Mouse (Mus musculus) neural tube, embryonic 11.5 days (tissue): ENCODE results near the gene Lexm. TPM values are rescaled to one million over a fixed set of nuclear protein-coding genes. Genes with fewer than 3 reads are reported as not detected.

Experiments
- ATAC-seq: fragments of 200-750 bp; cut with Nextera tagmentation; 2 replicates; pipeline ENCODE4 v1.8.0; 2017; ENCODE audit warnings: moderate number of reproducible peaks, mild to moderate bottlenecking, moderate TSS enrichment, moderate library complexity; ENCODE audit not compliant: insufficient read depth, low FRiP score, low TSS enrichment
- DNase-seq: peaks from one replicate; pipeline ENCODE4 v3.0.0-alpha.2; 2015; ENCODE audit warnings: low spot score
- H3K27ac ChIP-seq: fragments of 300-500 bp; sonication (generic); 2 replicates; pipeline ENCODE4 v1.5.1; 2014; ENCODE audit warnings: low read depth, mild to moderate bottlenecking, low read length
- H3K27me3 ChIP-seq: fragments of 300-500 bp; sonication (generic); 2 replicates; pipeline ENCODE4 v1.6.1; 2014; ENCODE audit warnings: mild to moderate bottlenecking, low read length, mixed read lengths; ENCODE audit not compliant: control insufficient read depth, insufficient read depth
- H3K36me3 ChIP-seq: fragments of 300-500 bp; sonication (generic); 2 replicates; pipeline ENCODE4 v1.6.1; 2014; ENCODE audit warnings: mild to moderate bottlenecking, low read length, moderate library complexity, mixed read lengths; ENCODE audit not compliant: control insufficient read depth, insufficient read depth
- H3K4me1 ChIP-seq: fragments of 300-500 bp; sonication (generic); 2 replicates; pipeline ENCODE4 v1.6.1; 2014; ENCODE audit warnings: low read length, mixed read lengths; ENCODE audit not compliant: control insufficient read depth, insufficient read depth
- H3K4me2 ChIP-seq: fragments of 300-500 bp; sonication (generic); 2 replicates; pipeline ENCODE4 v1.6.1; 2014; ENCODE audit warnings: low read depth, mild to moderate bottlenecking, moderate library complexity
- H3K4me3 ChIP-seq: fragments of 300-500 bp; sonication (generic); 2 replicates; pipeline ENCODE4 v1.5.1; 2014; ENCODE audit warnings: low read depth, low read length
- H3K9ac ChIP-seq: fragments of 300-500 bp; sonication (generic); 2 replicates; pipeline ENCODE4 v1.6.1; 2014; ENCODE audit warnings: mild to moderate bottlenecking, low read length
- H3K9me3 ChIP-seq: fragments of 300-500 bp; sonication (generic); 2 replicates; pipeline ENCODE4 v1.6.1; 2016; ENCODE audit warnings: low read length; ENCODE audit not compliant: control insufficient read depth
- WGBS: fragments of 180-500 bp; shearing (Covaris S2); extraction: QIAGEN DNeasy Blood & Tissue Kit; methylation state at CpG from one replicate; pipeline ENCODE4 v1.1.7; 2014; 5-methylcytosine and 5-hydroxymethylcytosine counted together
- polyA plus RNA-seq: library from polyadenylated mRNA; unstranded; fragments of >200 nt; fragmentation: Nextera tagmentation; extraction: Ambion mirVana; gene quantifications from 2 replicates; pipeline ENCODE4 v1.2.1, GENCODE M21; 2014

Gene Lexm
- polyA plus RNA-seq, 1 experiment from 2014 or later: 0.20 TPM

DNA sequence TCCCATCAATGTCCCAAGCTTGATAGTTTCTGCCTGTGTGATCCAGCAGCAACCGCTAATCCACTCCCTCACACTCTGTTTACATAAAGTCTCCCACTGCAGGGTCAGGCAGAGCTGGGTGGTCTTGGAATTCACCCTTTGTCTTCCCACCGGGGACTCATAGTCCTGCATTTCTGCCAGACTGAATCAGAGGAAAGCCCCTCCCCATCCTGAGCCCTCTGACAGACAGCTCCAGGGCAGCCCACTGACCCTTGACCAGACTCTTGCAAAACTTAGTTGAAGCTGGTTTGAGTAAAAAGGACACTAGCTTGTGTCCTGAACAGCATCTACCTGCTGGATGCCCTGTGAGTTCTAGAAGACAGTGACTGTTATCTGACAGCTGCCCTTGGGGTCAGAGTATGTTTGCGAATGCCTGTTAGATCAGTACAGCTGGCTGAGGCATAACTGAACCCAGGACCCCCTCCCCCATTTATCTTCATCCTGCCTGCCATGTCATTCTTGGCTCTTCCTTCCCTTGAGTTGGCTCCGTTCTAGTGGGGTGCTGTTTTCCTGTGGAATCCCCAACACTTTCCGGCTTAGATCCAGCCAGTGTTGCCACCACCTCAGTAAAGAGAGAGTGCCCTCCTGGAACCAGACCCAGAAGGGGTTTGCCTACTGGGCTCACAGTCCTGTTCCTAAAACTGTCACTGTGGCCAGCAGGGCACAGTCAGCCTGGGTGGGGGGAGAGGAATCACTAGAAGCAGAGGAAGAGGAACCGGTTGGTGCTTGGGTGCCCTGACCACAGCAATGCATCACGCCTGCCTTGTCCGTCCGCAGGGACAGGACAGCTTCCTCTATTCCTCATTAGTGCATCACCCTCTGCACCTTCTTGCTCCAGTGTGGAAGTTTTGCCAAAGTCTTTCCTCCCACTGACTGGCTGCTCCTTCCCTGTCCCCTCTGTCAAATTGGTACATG, 53.9 kb downstream of the Lexm start:
- Histone ChIP-seq H3K4me1 (peaks cover 23% of the 10 kb centered on the region), H3K36me3 (peaks cover 16% of the 10 kb centered on the region), H3K9ac (peak overlapping the region; percentile 3; the same call in 1 of the 2 replicates), H3K27ac (no peak overlapping the region), H3K9me3 (no peaks in the 10 kb centered on the region), H3K27me3 (no peaks in the 10 kb centered on the region), H3K4me2 (peak overlapping the region; percentile 92), H3K4me3 (peak overlapping the region; percentile 86)
- ATAC-seq (no peak), DNase-seq (no peak)
- WGBS: 64% methylated on average over 9 of the region's 9 CpGs

- WGBS: 20% methylated on average over 6 of the region's 6 CpGs
- no peaks in the 10 kb centered on the region for H3K27me3 ChIP-seq
- H3K9me3 ChIP-seq: no peaks in the 10 kb centered on the region
- ATAC-seq (no peak), DNase-seq (no peak)
- peak overlapping the region; percentile 92 for H3K4me2 ChIP-seq
- peaks cover 23% of the 10 kb centered on the region for H3K4me1 ChIP-seq
- H3K9ac ChIP-seq: peak overlapping the region; percentile 74
- H3K36me3 ChIP-seq: peaks cover 11% of the 10 kb centered on the region
- no peak overlapping the region for H3K27ac ChIP-seq
- H3K4me3 ChIP-seq: peak overlapping the region; percentile 86
These were observed 55.0 kb downstream of the Lexm start for GRCm38 (mm10) chr4:106562006-106562405.

DNA sequence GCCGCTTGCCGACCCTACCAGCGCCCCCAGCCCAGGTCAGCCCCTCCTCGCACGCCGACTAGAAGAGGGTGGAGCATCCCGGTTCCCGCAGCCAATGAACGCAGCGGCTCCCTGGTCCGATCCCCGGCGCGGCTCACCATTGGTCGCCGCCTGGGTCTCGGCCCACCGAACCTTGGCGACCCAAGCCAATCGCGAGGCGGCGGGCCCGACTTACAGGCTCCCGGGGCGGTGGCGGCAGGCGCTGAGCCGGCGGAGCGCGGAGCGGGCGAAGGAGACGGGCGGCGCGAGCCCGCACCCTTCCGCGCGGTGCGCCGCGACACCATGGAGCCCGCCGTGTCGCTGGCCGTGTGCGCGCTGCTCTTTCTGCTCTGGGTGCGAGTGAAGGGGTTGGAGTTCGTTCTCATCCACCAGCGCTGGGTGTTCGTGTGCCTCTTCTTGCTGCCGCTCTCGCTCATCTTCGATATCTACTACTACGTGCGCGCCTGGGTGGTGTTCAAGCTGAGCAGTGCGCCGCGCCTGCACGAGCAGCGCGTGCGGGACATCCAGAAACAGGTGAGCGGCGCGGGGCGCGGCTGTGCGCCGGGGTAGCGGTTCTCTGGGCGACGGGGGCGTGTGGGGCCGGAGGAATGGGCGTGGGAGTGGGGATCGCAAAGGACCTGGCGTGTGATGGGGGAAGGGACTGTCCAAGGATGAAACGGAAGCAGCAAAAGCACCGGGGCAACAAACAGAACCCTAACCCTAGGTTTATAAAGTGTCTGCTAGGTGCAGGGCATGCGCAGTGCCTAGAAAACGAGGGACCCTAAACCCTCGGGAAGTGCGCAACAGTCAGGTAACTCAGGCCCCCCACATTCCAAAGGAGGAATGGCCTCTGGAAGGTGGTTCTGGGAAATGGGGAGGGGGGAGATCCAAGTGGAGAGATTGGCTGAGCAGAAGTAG, 55.9 kb downstream of the Lexm start, which contains the start of gene Dhcr24:
TSS of gene Dhcr24 (plus strand) at position 193 of the 936 bp plus-strand sequence.
- ATAC-seq: peak; percentile 99
- Histone ChIP-seq H3K4me1 (peaks cover 23% of the 10 kb centered on the region), H3K9ac (peak within 1 kb of the TSS; percentile 74), H3K4me3 (peak within 1 kb of the TSS; percentile 86), H3K4me2 (peak within 1 kb of the TSS; percentile 92), H3K27me3 (no peaks in the 10 kb centered on the region), H3K27ac (peak within 1 kb of the TSS; percentile 86), H3K9me3 (no peaks in the 10 kb centered on the region), H3K36me3 (peaks cover 8% of the 10 kb centered on the region)
- peak; percentile 97 for DNase-seq
- under 1% methylated on average over 89 of the region's 89 CpGs for WGBS

- under 1% methylated on average over 20 of the region's 20 CpGs for WGBS
- Histone ChIP-seq H3K9me3 (no peaks in the 10 kb centered on the region), H3K4me2 (peak overlapping the region; percentile 92), H3K36me3 (peaks cover 3% of the 10 kb centered on the region; the same call in 1 of the 2 replicates), H3K27me3 (no peaks in the 10 kb centered on the region), H3K4me1 (peaks cover 23% of the 10 kb centered on the region), H3K4me3 (peak overlapping the region; percentile 86), H3K9ac (peak overlapping the region; percentile 44), H3K27ac (peak overlapping the region; percentile 86)
- ATAC-seq: peak; percentile 7; the same call in 1 of the 2 replicates
- DNase-seq: no peak
These were observed 56.7 kb downstream of the Lexm start for GRCm38 (mm10) chr4:106560213-106560845.

DNA sequence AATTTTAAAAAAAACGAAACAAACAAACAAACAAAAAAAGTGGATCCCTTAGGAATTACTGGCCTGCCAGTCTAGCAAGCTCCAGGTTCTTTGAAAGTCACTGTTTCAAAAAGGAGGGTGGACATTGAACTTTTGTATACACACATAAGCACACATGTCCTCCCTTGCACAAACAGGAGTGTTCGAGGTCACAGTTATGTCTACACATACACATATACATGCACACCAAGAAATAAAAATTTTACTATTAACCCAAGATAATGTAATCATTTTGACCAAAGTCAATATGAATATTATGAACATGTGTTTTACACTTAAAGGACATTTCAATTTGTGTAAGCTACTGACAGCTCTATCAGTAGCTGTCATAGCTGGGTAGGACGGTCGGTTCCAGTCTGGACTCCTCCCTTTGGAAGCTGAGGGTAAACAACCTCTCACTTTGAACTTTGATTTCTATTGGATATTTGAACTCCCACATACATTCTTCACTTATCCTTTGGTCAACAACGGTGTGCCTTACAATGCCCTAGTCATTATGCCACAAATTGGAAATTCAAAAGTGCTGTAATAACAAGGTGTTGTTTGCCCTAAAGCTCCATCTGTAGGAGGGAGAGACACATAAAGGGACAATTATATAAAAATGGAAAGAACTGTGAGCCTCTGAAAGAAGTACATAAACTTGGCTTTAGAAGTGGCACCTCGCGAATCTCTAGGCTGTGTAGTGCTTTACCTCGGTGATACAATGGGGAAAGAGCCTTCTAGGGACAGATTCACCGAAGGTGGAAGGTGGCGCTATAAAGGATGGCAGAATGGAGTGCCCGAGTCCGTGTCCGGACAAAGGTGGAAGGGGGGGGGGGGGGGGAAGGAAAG, 57.5 kb downstream of the Lexm start:
- ATAC-seq (no peak), DNase-seq (no peak)
- Histone ChIP-seq H3K9me3 (no peaks in the 10 kb centered on the region), H3K9ac (no peak overlapping the region), H3K27ac (no peak overlapping the region), H3K4me2 (peak overlapping the region; percentile 92), H3K36me3 (no peaks in the 10 kb centered on the region), H3K4me1 (peaks cover 23% of the 10 kb centered on the region), H3K4me3 (peak overlapping the region; percentile 86), H3K27me3 (no peaks in the 10 kb centered on the region)
- 33% methylated on average over 13 of the region's 13 CpGs for WGBS

DNA sequence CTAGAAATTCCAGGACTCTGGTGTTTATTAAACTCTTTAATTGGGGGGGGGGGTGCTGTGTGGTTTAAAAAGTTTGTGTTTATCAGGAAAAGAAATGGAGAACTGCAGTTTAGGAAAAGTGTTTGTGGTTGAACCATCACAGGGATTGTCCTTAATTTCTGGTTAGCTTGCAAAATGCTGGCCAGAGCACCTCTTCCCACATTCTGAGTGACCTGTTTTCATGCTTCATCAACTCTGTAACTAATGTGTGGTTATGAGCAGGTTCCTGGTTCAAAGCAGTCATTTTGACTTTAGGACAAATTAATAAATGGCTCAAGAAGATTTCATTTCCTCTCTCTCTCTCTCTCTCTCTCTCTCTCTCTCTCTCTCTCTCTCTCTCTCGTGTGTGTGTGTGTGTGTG, 59.1 kb downstream of the Lexm start:
- Histone ChIP-seq H3K27ac (no peak overlapping the region), H3K27me3 (no peaks in the 10 kb centered on the region), H3K4me2 (no peak overlapping the region), H3K9me3 (no peaks in the 10 kb centered on the region), H3K9ac (no peak overlapping the region), H3K4me3 (no peak overlapping the region), H3K36me3 (no peaks in the 10 kb centered on the region), H3K4me1 (peaks cover 12% of the 10 kb centered on the region)
- ATAC-seq: no peak
- WGBS: no CpG with 5 or more reads among the region's 1 CpGs
- no peak for DNase-seq

GRCm38 (mm10) chr4:106557262-106557661, 59.8 kb downstream of the Lexm start:
- no peaks in the 10 kb centered on the region for H3K9me3 ChIP-seq
- ATAC-seq (no peak), DNase-seq (no peak)
- no peak overlapping the region for H3K27ac ChIP-seq
- H3K27me3 ChIP-seq: no peaks in the 10 kb centered on the region
- H3K36me3 ChIP-seq: no peaks in the 10 kb centered on the region
- H3K9ac ChIP-seq: no peak overlapping the region
- no peak overlapping the region for H3K4me3 ChIP-seq
- H3K4me2 ChIP-seq: no peak overlapping the region
- peaks cover 5% of the 10 kb centered on the region for H3K4me1 ChIP-seq
- WGBS: 84% methylated on average over 5 of the region's 5 CpGs
